Mouse (Mus musculus) hindbrain, embryonic 13.5 days (tissue): ENCODE results near the gene Coro1b. TPM values are rescaled to one million over a fixed set of nuclear protein-coding genes. Genes with fewer than 3 reads are reported as not detected.
"Not testable (repeated sequence)": the region's sequence is repeated elsewhere in the genome, so short reads cannot be mapped to it uniquely, and the experiment has no call there.

Source experiments
- ATAC-seq: fragments of 200-750 bp; cut with Nextera tagmentation; 2 replicates; pipeline ENCODE4 v1.8.0; 2017; ENCODE audit warnings: moderate TSS enrichment; ENCODE audit not compliant: low FRiP score
- H3K27ac ChIP-seq: fragments of 300-500 bp; sonication (generic); 2 replicates; pipeline ENCODE4 v1.5.1; 2015; ENCODE audit warnings: inconsistent platforms, mild to moderate bottlenecking, moderate library complexity
- H3K27me3 ChIP-seq: fragments of 300-500 bp; sonication (generic); 2 replicates; pipeline ENCODE4 v1.6.1; 2015; ENCODE audit warnings: mild to moderate bottlenecking, inconsistent platforms
- H3K36me3 ChIP-seq: fragments of 300-500 bp; sonication (generic); 2 replicates; pipeline ENCODE4 v1.6.1; 2015; ENCODE audit warnings: mild to moderate bottlenecking, inconsistent platforms
- H3K4me1 ChIP-seq: fragments of 300-500 bp; sonication (generic); replicated peaks from 2 replicates; pipeline ENCODE4 v1.6.1; 2015; ENCODE audit warnings: inconsistent platforms
- H3K4me2 ChIP-seq: fragments of 300-500 bp; sonication (generic); 2 replicates; pipeline ENCODE4 v1.6.1; 2015; ENCODE audit warnings: inconsistent platforms, mild to moderate bottlenecking, moderate library complexity
- H3K4me3 ChIP-seq: fragments of 300-500 bp; sonication (generic); 2 replicates; pipeline ENCODE4 v1.5.1; 2015; ENCODE audit warnings: mild to moderate bottlenecking, inconsistent platforms
- H3K9ac ChIP-seq: fragments of 300-500 bp; sonication (generic); 2 replicates; pipeline ENCODE4 v1.6.1; 2015; ENCODE audit warnings: mild to moderate bottlenecking, inconsistent platforms
- H3K9me3 ChIP-seq: fragments of 300-500 bp; sonication (generic); 2 replicates; pipeline ENCODE4 v1.6.1; 2016; ENCODE audit warnings: inconsistent platforms
- WGBS: fragments of 180-500 bp; shearing (Covaris S2); methylation state at CpG from one replicate; pipeline ENCODE4 v1.1.7; 2015; 5-methylcytosine and 5-hydroxymethylcytosine counted together
- polyA plus RNA-seq: library from polyadenylated mRNA; unstranded; fragments of >200 nt; fragmentation: Nextera tagmentation; extraction: Ambion mirVana; gene quantifications from 2 replicates; pipeline ENCODE4 v1.2.1, GENCODE M21; 2015

Gene Coro1b
- polyA plus RNA-seq, 1 experiment from 2014 or later: 130 TPM

GRCm38 (mm10) chr19:4121896-4122295, 26.5 kb upstream of the Coro1b start:
- H3K9ac ChIP-seq, H3K27ac ChIP-seq, ATAC-seq, H3K9me3 ChIP-seq, H3K4me3 ChIP-seq, H3K27me3 ChIP-seq: not testable (repeated sequence)
- H3K4me1 ChIP-seq: peaks cover 19% of the 10 kb centered on the region
- peaks cover 16% of the 10 kb centered on the region for H3K36me3 ChIP-seq
- peak overlapping the region; percentile 26; the same call in 1 of the 2 replicates for H3K4me2 ChIP-seq
- WGBS: 61% methylated on average over 6 of the region's 6 CpGs

- ATAC-seq: no peak
- Histone ChIP-seq H3K4me3 (no peak overlapping the region), H3K9me3 (no peaks in the 10 kb centered on the region), H3K36me3 (peaks cover 11% of the 10 kb centered on the region), H3K27me3 (no peaks in the 10 kb centered on the region), H3K27ac (no peak overlapping the region), H3K4me2 (no peak overlapping the region), H3K9ac (no peak overlapping the region), H3K4me1 (peaks cover 27% of the 10 kb centered on the region)
- 89% methylated on average over 7 of the region's 7 CpGs for WGBS
These were observed 25.7 kb upstream of the Coro1b start for GRCm38 (mm10) chr19:4122411-4123370.

GRCm38 (mm10) chr19:4124432-4124831, 24.0 kb upstream of the Coro1b start:
- peaks cover 18% of the 10 kb centered on the region for H3K36me3 ChIP-seq
- no peak overlapping the region for H3K27ac ChIP-seq
- no peak overlapping the region for H3K4me3 ChIP-seq
- no peaks in the 10 kb centered on the region for H3K9me3 ChIP-seq
- ATAC-seq: no peak
- H3K4me2 ChIP-seq: no peak overlapping the region
- H3K4me1 ChIP-seq: peaks cover 28% of the 10 kb centered on the region
- no peak overlapping the region; the same call in 1 of the 2 replicates for H3K9ac ChIP-seq
- WGBS: 87% methylated on average over 4 of the region's 4 CpGs
- H3K27me3 ChIP-seq: no peaks in the 10 kb centered on the region

- Histone ChIP-seq H3K4me3 (peak overlapping the region; percentile 83), H3K4me2 (peak overlapping the region; percentile 79), H3K27ac (peak overlapping the region; percentile 78; the same call in 1 of the 2 replicates), H3K9ac (peak overlapping the region; percentile 94; the same call in 1 of the 2 replicates), H3K4me1 (peaks cover 24% of the 10 kb centered on the region), H3K36me3 (peaks cover 25% of the 10 kb centered on the region)
- WGBS: 5% methylated on average over 3 of the region's 4 CpGs
- peak; percentile 47; the same call in 1 of the 2 replicates for ATAC-seq
- not testable (repeated sequence) for H3K9me3 ChIP-seq, H3K27me3 ChIP-seq
These were observed 23.2 kb upstream of the Coro1b start for GRCm38 (mm10) chr19:4125268-4125667.

- H3K27ac ChIP-seq: peak within 1 kb of the TSS; percentile 78
- H3K36me3 ChIP-seq: peaks cover 27% of the 10 kb centered on the region
- no peaks in the 10 kb centered on the region for H3K9me3 ChIP-seq
- peak within 1 kb of the TSS; percentile 79 for H3K4me2 ChIP-seq
- peak within 1 kb of the TSS; percentile 83 for H3K4me3 ChIP-seq
- peak; percentile 90 for ATAC-seq
- peak within 1 kb of the TSS; percentile 94 for H3K9ac ChIP-seq
- peaks cover 18% of the 10 kb centered on the region for H3K4me1 ChIP-seq
- no peaks in the 10 kb centered on the region for H3K27me3 ChIP-seq
- WGBS: 1% methylated on average over 56 of the region's 64 CpGs
These were observed 22.4 kb upstream of the Coro1b start, which contains the start of gene Aip for GRCm38 (mm10) chr19:4125741-4126696. Aip (minus strand) TSS chr19:4125858.

- peak overlapping the region; percentile 94 for H3K9ac ChIP-seq
- H3K4me2 ChIP-seq: peak overlapping the region; percentile 79
- H3K27ac ChIP-seq: peak overlapping the region; percentile 78; the same call in 1 of the 2 replicates
- H3K4me3 ChIP-seq: peak overlapping the region; percentile 83
- no peak for ATAC-seq
- WGBS: 65% methylated on average over 7 of the region's 7 CpGs
- peaks cover 36% of the 10 kb centered on the region for H3K36me3 ChIP-seq
- H3K9me3 ChIP-seq: no peaks in the 10 kb centered on the region
- peaks cover 18% of the 10 kb centered on the region for H3K4me1 ChIP-seq
- no peaks in the 10 kb centered on the region for H3K27me3 ChIP-seq
These were observed 21.5 kb upstream of the Coro1b start for GRCm38 (mm10) chr19:4126759-4127495.

GRCm38 (mm10) chr19:4129462-4129861, 19.0 kb upstream of the Coro1b start:
- Histone ChIP-seq H3K27ac (no peak overlapping the region), H3K4me2 (no peak overlapping the region), H3K36me3 (peaks cover 55% of the 10 kb centered on the region), H3K9me3 (no peaks in the 10 kb centered on the region), H3K4me1 (peaks cover 18% of the 10 kb centered on the region), H3K4me3 (no peak overlapping the region), H3K9ac (0 out of 2 replicates have a peak overlapping the region, but pooled peaks have one; percentile 39), H3K27me3 (no peaks in the 10 kb centered on the region)
- 89% methylated on average over 7 of the region's 7 CpGs for WGBS
- ATAC-seq: no peak

- Histone ChIP-seq H3K9me3 (no peaks in the 10 kb centered on the region), H3K36me3 (peaks cover 55% of the 10 kb centered on the region), H3K4me3 (no peak overlapping the region), H3K4me1 (peaks cover 18% of the 10 kb centered on the region), H3K27ac (no peak overlapping the region), H3K4me2 (no peak overlapping the region), H3K27me3 (no peaks in the 10 kb centered on the region), H3K9ac (0 out of 2 replicates have a peak overlapping the region, but pooled peaks have one; percentile 39)
- WGBS: 90% methylated on average over 4 of the region's 4 CpGs
- ATAC-seq: no peak
These were observed 18.3 kb upstream of the Coro1b start for GRCm38 (mm10) chr19:4130106-4130505.

GRCm38 (mm10) chr19:4131075-4131474, 17.3 kb upstream of the Coro1b start:
- Histone ChIP-seq H3K4me2 (no peak overlapping the region), H3K9me3 (no peaks in the 10 kb centered on the region), H3K4me1 (peaks cover 17% of the 10 kb centered on the region), H3K27ac (no peak overlapping the region), H3K9ac (no peak overlapping the region), H3K36me3 (peaks cover 55% of the 10 kb centered on the region), H3K27me3 (no peaks in the 10 kb centered on the region), H3K4me3 (no peak overlapping the region)
- ATAC-seq: no peak
- WGBS: 91% methylated on average over 5 of the region's 5 CpGs

GRCm38 (mm10) chr19:4131768-4132167, 16.7 kb upstream of the Coro1b start:
- H3K27ac ChIP-seq: no peak overlapping the region
- H3K4me1 ChIP-seq: peaks cover 10% of the 10 kb centered on the region
- H3K27me3 ChIP-seq: no peaks in the 10 kb centered on the region
- 93% methylated on average over 2 of the region's 2 CpGs for WGBS
- no peak overlapping the region for H3K4me2 ChIP-seq
- no peak overlapping the region for H3K9ac ChIP-seq
- peaks cover 55% of the 10 kb centered on the region for H3K36me3 ChIP-seq
- ATAC-seq: no peak
- H3K9me3 ChIP-seq: no peaks in the 10 kb centered on the region
- no peak overlapping the region for H3K4me3 ChIP-seq

GRCm38 (mm10) chr19:4134354-4134753, 14.1 kb upstream of the Coro1b start:
- no peak overlapping the region for H3K4me2 ChIP-seq
- H3K27ac ChIP-seq: no peak overlapping the region
- 94% methylated on average over 4 of the region's 4 CpGs for WGBS
- H3K4me1 ChIP-seq: peaks cover 3% of the 10 kb centered on the region
- no peak overlapping the region for H3K4me3 ChIP-seq
- no peak for ATAC-seq
- no peaks in the 10 kb centered on the region for H3K9me3 ChIP-seq
- peaks cover 38% of the 10 kb centered on the region for H3K36me3 ChIP-seq
- no peak overlapping the region for H3K9ac ChIP-seq
- H3K27me3 ChIP-seq: no peaks in the 10 kb centered on the region
